Mouse (Mus musculus) G1E (cell line): ENCODE results near the gene Gm813. TPM values are rescaled to one million over a fixed set of nuclear protein-coding genes. Genes with fewer than 3 reads are reported as not detected.
A peak's percentile ranks its signal among the peaks of the same experiment; 100 is the strongest.
"Not testable (repeated sequence)": the region's sequence is repeated elsewhere in the genome, so short reads cannot be mapped to it uniquely, and the experiment has no call there.

ENCODE experiments used
- ATAC-seq: 2 replicates; pipeline ENCODE4 v1.8.0; 2016; ENCODE audit warnings: mild to moderate bottlenecking; ENCODE audit not compliant: insufficient number of reproducible peaks, poor library complexity, low FRiP score, severe bottlenecking; ENCODE audit errors: extremely low read depth
- DNase-seq: peaks from one replicate; pipeline ENCODE4 v3.0.0; 2012; ENCODE audit warnings: low spot score
- H3K27me3 ChIP-seq: 2 replicates; pipeline ENCODE4 v1.6.1; 2012; ENCODE audit warnings: mild to moderate bottlenecking, low read length, inconsistent platforms; ENCODE audit not compliant: insufficient read depth
- H3K36me3 ChIP-seq: replicated peaks from 2 replicates; pipeline ENCODE3; 2012; ENCODE audit warnings: mild to moderate bottlenecking, inconsistent platforms
- H3K4me1 ChIP-seq: 2 replicates; pipeline ENCODE4 v1.6.1; 2012; ENCODE audit warnings: low read depth, low read length, inconsistent platforms, mixed read lengths; ENCODE audit not compliant: insufficient read depth
- H3K4me3 ChIP-seq: 2 replicates; pipeline ENCODE4 v1.5.1; 2012; ENCODE audit warnings: low read depth, mild to moderate bottlenecking, inconsistent platforms, low read length, moderate library complexity, mixed read lengths
- H3K9me3 ChIP-seq: replicated peaks from 2 replicates; pipeline ENCODE4 v1.6.1; 2012; ENCODE audit warnings: inconsistent platforms
- CTCF ChIP-seq: IDR thresholded peaks from 2 replicates; pipeline ENCODE4 v1.5.1; 2012; ENCODE audit warnings: low read depth, low read length, inconsistent platforms, mixed read lengths
- GATA1 ChIP-seq: IDR thresholded peaks from 2 replicates; pipeline ENCODE4 v1.6.1; 2012; ENCODE audit warnings: borderline replicate concordance, low read length, inconsistent platforms, mixed read lengths
- GATA2 ChIP-seq: IDR thresholded peaks from 2 replicates; pipeline ENCODE4 v1.6.1; 2012; ENCODE audit warnings: low read depth, low read length, inconsistent platforms, borderline replicate concordance
- POLR2AphosphoS5 ChIP-seq: IDR thresholded peaks from 2 replicates; pipeline ENCODE4 v1.6.1; 2012; ENCODE audit warnings: low read depth, low read length, inconsistent platforms; ENCODE audit not compliant: insufficient replicate concordance
- TAL1 ChIP-seq: conservative IDR thresholded peaks from 2 replicates; pipeline ENCODE4 v1.6.1; 2012; ENCODE audit warnings: low read depth, low read length, inconsistent platforms, mixed read lengths
- polyA plus RNA-seq: library from polyadenylated mRNA; stranded (reverse); fragments of >175 nt; gene quantifications from 2 replicates; pipeline ENCODE4 v1.2.3, GENCODE M21; 2012
- total RNA-seq, 2 experiments: library from RNA; stranded (forward) in 1 of 2; stranded (reverse) in 1 of 2; fragments of 200-1000 nt in 1 of 2; fragments of >200 nt in 1 of 2; fragmentation: Nextera tagmentation in 1 of 2; gene quantifications; 2 replicates each; pipeline ENCODE4 v1.2.3; 2014 to 2017

Gene Gm813
- total RNA-seq (2014; fragmentation: Nextera tagmentation) (not detected in 2 replicates), total RNA-seq (2017) (0.22 TPM in 1 of 2 replicates, not detected in the other), polyA plus RNA-seq (not detected in 2 replicates)

DNA sequence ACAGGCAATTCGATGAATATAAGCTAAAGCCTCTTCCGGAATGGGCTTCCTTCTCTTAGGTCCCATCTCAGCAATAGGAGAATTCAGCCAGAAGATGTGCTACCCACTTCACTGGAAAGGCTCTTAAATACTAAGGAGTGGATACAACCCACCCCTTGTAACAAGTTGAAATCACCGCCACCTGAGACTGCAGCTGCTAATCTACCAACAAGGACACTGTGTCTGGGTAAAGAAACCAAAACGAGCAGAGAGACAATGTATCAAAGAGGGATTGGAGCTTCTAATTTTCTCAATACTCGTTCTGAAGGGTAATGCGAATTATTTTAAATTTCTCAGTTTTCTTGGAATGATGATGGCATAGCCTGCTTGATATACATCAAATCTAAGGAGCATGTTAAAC is at the start of gene Gm813:
Gene Gm813, minus strand, starts transcription at position 101 of the 400 bp plus-strand sequence.
- DNase-seq (no peak), ATAC-seq (no peak)
- Histone ChIP-seq H3K4me1 (peaks cover 32% of the 10 kb centered on the region), H3K27me3 (no peaks in the 10 kb centered on the region), H3K36me3 (no peaks in the 10 kb centered on the region), H3K9me3 (no peaks in the 10 kb centered on the region), H3K4me3 (no peak within 1 kb of the TSS)
- no peak for TF ChIP-seq POLR2AphosphoS5
- no peak for TF ChIP-seq CTCF
- no peak for TF ChIP-seq TAL1
- TF ChIP-seq GATA2: no peak
- no peak for TF ChIP-seq GATA1

- not testable (repeated sequence) for DNase-seq, H3K36me3 ChIP-seq, H3K9me3 ChIP-seq, H3K4me3 ChIP-seq, H3K27me3 ChIP-seq, ATAC-seq
- peaks cover 88% of the 10 kb centered on the region for H3K4me1 ChIP-seq
Observed at GRCm38 (mm10) chr16:58665137-58665536, 48.4 kb upstream of the Gm813 start.

- no peak for DNase-seq
- H3K27me3 ChIP-seq: no peaks in the 10 kb centered on the region
- H3K36me3 ChIP-seq: no peaks in the 10 kb centered on the region
- ATAC-seq: no peak
- no peak overlapping the region for H3K4me3 ChIP-seq
- TF ChIP-seq TAL1 (no peak), GATA1 (no peak), POLR2AphosphoS5 (no peak), GATA2 (no peak), CTCF (no peak)
- H3K9me3 ChIP-seq: no peaks in the 10 kb centered on the region
- H3K4me1 ChIP-seq: peaks cover 80% of the 10 kb centered on the region
Observed at GRCm38 (mm10) chr16:58663816-58664215, 47.0 kb upstream of the Gm813 start.

DNA sequence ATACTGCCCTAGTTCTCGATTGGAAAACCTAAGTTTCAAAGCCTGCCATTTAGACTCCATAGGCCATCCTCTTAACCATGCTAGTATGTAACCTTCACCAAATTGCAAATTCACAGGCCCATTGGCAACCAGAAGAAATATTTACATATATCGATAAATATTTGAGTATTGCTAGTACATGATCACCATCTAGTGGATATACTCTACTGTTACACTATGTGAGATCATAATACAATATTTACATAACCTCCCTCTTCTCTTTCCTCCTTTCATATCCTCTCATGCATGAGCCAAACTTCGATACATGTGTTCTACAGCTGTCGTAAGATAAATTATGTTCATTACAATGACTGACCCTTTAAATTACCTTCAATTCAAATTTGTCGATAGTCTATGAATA is 46.2 kb upstream of the Gm813 start:
- Histone ChIP-seq H3K27me3 (no peaks in the 10 kb centered on the region), H3K4me1 (peaks cover 80% of the 10 kb centered on the region), H3K4me3 (no peak overlapping the region), H3K36me3 (no peaks in the 10 kb centered on the region), H3K9me3 (no peaks in the 10 kb centered on the region)
- DNase-seq (no peak), ATAC-seq (0 out of 2 replicates have a peak, but pooled peaks have one; percentile 15)
- TF ChIP-seq GATA2 (no peak), POLR2AphosphoS5 (no peak), CTCF (no peak)

DNA sequence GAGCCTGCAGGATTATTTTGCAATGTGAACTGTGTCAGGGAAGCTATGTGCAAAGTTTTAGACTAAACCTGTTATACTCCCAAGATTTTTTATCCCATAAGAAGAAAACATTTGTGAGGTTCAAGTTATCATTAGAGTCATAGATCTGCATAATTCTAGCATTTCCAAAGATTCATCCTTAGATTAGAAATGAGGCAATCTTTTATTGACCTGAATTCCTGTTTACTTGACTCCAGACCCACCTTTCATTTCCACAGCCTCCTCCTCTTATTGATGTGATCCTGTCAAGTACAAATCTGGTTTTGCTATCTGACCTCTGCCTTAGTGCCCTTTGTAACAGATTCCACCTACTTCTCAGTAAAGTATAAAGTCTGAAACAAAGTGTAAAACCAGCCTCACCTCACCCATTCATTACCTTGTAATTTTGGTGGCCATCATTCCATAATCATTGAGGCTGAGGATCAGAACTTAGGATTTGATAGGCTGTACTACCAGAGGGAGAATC is 45.6 kb upstream of the Gm813 start:
- Histone ChIP-seq H3K4me3 (no peak overlapping the region; the same call in 1 of the 2 replicates), H3K27me3 (no peaks in the 10 kb centered on the region), H3K36me3 (no peaks in the 10 kb centered on the region), H3K4me1 (peaks cover 80% of the 10 kb centered on the region), H3K9me3 (no peaks in the 10 kb centered on the region)
- DNase-seq (no peak), ATAC-seq (no peak)
- no peak for TF ChIP-seq GATA1

DNA sequence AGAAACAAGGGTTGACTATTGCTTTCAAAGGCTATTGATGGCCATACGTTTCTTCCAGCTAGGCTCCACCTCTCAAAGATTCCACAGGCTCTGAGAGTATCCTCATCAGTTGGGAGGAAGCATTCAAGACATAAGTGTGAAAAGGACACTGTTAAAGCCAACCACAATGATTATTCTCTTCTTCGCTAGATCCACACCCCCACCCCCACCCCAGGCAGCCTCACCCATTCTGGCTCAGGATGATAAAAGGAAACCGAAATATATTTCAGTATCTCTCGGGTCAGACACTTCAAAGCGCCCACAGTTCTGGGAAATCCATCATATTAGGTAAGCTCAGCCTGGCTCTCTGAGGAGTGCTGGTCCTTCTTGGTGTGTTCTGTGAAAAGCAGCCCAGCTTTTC is 45.0 kb upstream of the Gm813 start:
- Histone ChIP-seq H3K4me1 (peaks cover 76% of the 10 kb centered on the region), H3K4me3 (peak overlapping the region; percentile 25; the same call in 1 of the 2 replicates), H3K9me3 (no peaks in the 10 kb centered on the region), H3K27me3 (no peaks in the 10 kb centered on the region), H3K36me3 (no peaks in the 10 kb centered on the region)
- peak; percentile 64 for DNase-seq
- peak; percentile 89 for ATAC-seq
- TF ChIP-seq POLR2AphosphoS5 (no peak), TAL1 (peak; percentile 86)

GRCm38 (mm10) chr16:58658668-58659067 is 41.9 kb upstream of the Gm813 start:
- no peak for TF ChIP-seq POLR2AphosphoS5
- TF ChIP-seq GATA1: no peak
- TF ChIP-seq GATA2: no peak
- TF ChIP-seq TAL1: no peak
- no peak for TF ChIP-seq CTCF
- Histone ChIP-seq H3K36me3 (no peaks in the 10 kb centered on the region), H3K27me3 (no peaks in the 10 kb centered on the region), H3K4me1 (peaks cover 58% of the 10 kb centered on the region), H3K9me3 (no peaks in the 10 kb centered on the region), H3K4me3 (no peak overlapping the region)
- ATAC-seq (no peak), DNase-seq (no peak)
